Mouse (Mus musculus) hindbrain, embryonic 11.5 days (tissue): ENCODE data around the gene Col2a1. TPM values are rescaled to one million over a fixed set of nuclear protein-coding genes. Genes with fewer than 3 reads are reported as not detected.

Source experiments
- ATAC-seq: fragments of 200-750 bp; cut with Nextera tagmentation; 2 replicates; pipeline ENCODE4 v1.8.0; 2017; ENCODE audit warnings: mild to moderate bottlenecking, moderate TSS enrichment, moderate library complexity; ENCODE audit not compliant: low FRiP score
- DNase-seq: peaks from one replicate; pipeline ENCODE4 v3.0.0-alpha.2; 2015; ENCODE audit warnings: low spot score
- H3K27ac ChIP-seq: fragments of 300-500 bp; sonication (generic); 2 replicates; pipeline ENCODE4 v1.5.1; 2014; ENCODE audit warnings: mild to moderate bottlenecking, low read depth, low read length
- H3K27me3 ChIP-seq: fragments of 300-500 bp; sonication (generic); 2 replicates; pipeline ENCODE4 v1.6.1; 2014; ENCODE audit warnings: mild to moderate bottlenecking, low read length, moderate library complexity, mixed read lengths; ENCODE audit not compliant: control insufficient read depth, insufficient read depth
- H3K36me3 ChIP-seq: fragments of 300-500 bp; sonication (generic); 2 replicates; pipeline ENCODE4 v1.6.1; 2014; ENCODE audit warnings: mild to moderate bottlenecking, low read length, moderate library complexity, mixed read lengths; ENCODE audit not compliant: control insufficient read depth, insufficient read depth
- H3K4me1 ChIP-seq: fragments of 300-500 bp; sonication (generic); replicated peaks from 2 replicates; pipeline ENCODE4 v1.6.1; 2014; ENCODE audit warnings: low read length, mixed read lengths; ENCODE audit not compliant: control insufficient read depth, insufficient read depth
- H3K4me2 ChIP-seq: fragments of 300-500 bp; sonication (generic); replicated peaks from 2 replicates; pipeline ENCODE4 v1.6.1; 2014; ENCODE audit warnings: mild to moderate bottlenecking, low read depth, low read length
- H3K4me3 ChIP-seq: fragments of 300-500 bp; sonication (generic); 2 replicates; pipeline ENCODE4 v1.5.1; 2014; ENCODE audit warnings: low read depth, low read length
- H3K9ac ChIP-seq: fragments of 300-500 bp; sonication (generic); 2 replicates; pipeline ENCODE4 v1.6.1; 2014; ENCODE audit warnings: low read depth, low read length
- H3K9me3 ChIP-seq: fragments of 300-500 bp; sonication (generic); 2 replicates; pipeline ENCODE4 v1.6.1; 2016; ENCODE audit warnings: low read length; ENCODE audit not compliant: control insufficient read depth
- WGBS: fragments of 180-500 bp; shearing (Covaris S2); extraction: QIAGEN DNeasy Blood & Tissue Kit; methylation state at CpG from one replicate; pipeline ENCODE4 v1.1.7; 2014; 5-methylcytosine and 5-hydroxymethylcytosine counted together
- polyA plus RNA-seq: library from polyadenylated mRNA; unstranded; fragments of >200 nt; fragmentation: Nextera tagmentation; extraction: Ambion mirVana; gene quantifications from 2 replicates; pipeline ENCODE4 v1.2.1, GENCODE M21; 2014

The Col2a1 gene
- polyA plus RNA-seq, 1 experiment from 2014 or later: 128 TPM

DNA sequence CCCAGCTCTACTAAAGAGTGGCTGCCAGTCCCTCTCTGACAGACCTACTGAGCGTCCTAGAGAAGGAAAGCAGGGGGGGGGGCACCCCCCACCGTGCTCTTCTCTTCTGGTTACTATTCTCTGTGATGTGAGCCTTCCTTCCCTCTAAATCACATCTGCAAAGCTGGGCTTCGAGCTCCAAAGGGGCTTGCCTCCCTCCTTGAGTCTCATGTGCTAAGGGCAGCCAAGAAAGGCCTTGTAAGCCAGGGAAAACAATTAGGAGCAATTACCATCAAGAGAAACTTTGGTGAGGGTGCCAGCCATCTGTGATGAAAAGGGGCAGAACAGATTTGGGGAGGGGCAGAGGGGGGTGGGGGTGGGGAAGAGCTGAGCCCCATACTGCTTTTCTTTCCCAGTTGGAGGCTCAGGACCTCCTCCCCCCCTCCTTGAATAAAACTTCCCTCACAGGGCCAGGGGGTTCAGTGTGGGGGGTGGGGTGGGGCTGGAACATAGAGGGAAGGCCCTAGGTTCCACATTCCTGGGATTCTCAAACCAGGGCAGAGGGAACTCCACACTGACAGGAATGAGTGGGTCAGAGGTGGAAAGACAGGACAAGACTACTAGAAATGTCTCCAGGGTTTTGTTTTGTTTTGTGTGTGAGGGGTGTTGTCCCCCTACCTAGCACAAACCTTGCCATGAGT lies 30.7 kb upstream of the Col2a1 start:
- Histone ChIP-seq H3K4me1 (no peaks in the 10 kb centered on the region), H3K27me3 (no peaks in the 10 kb centered on the region), H3K4me3 (no peak overlapping the region), H3K9ac (no peak overlapping the region), H3K36me3 (0 out of 2 replicates have a peak, but pooled peaks cover 1% of the 10 kb centered on the region), H3K4me2 (no peak overlapping the region), H3K9me3 (no peaks in the 10 kb centered on the region), H3K27ac (no peak overlapping the region)
- DNase-seq (no peak), ATAC-seq (no peak)
- 9% methylated on average over 3 of the region's 3 CpGs for WGBS

DNA sequence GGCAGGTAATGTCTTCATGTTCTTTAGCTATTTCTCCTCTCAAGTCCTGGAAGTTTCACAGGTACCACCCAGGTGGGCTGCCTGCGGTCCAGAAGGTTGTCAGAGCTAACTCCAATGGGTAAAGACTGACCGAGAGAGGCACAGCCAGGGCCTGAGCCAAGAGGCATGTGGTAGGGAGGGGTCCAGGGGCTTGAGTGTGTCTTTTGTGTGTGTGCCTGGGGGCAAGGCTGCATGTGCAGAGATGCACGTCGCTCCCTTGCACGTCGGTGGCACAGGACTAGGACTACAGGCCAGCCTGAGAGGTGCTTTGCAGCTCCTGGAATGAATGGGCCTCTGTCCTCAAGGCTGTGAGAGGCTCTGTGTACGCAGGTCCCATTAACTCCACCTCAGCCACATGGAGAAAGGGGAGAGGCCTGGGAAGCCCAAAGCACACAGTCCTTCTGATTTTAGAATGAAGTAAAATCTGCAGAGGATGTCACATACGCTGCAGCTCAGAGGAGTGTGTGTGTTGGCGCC lies 28.8 kb upstream of the Col2a1 start:
- H3K4me1 ChIP-seq: no peaks in the 10 kb centered on the region
- no peak for ATAC-seq
- H3K4me3 ChIP-seq: no peak overlapping the region
- H3K27me3 ChIP-seq: no peaks in the 10 kb centered on the region
- no peaks in the 10 kb centered on the region for H3K36me3 ChIP-seq
- no peaks in the 10 kb centered on the region for H3K9me3 ChIP-seq
- 82% methylated on average over 9 of the region's 9 CpGs for WGBS
- no peak overlapping the region for H3K27ac ChIP-seq
- no peak for DNase-seq
- no peak overlapping the region for H3K4me2 ChIP-seq
- no peak overlapping the region for H3K9ac ChIP-seq

- Histone ChIP-seq H3K27me3 (no peaks in the 10 kb centered on the region), H3K9ac (no peak overlapping the region), H3K4me1 (no peaks in the 10 kb centered on the region), H3K4me3 (no peak overlapping the region), H3K36me3 (no peaks in the 10 kb centered on the region), H3K27ac (no peak overlapping the region), H3K4me2 (no peak overlapping the region), H3K9me3 (no peaks in the 10 kb centered on the region)
- DNase-seq: no peak
- ATAC-seq: no peak
- 80% methylated on average over 6 of the region's 6 CpGs for WGBS
Measured at GRCm38 (mm10) chr15:98029798-98030197, 25.3 kb upstream of the Col2a1 start.

DNA sequence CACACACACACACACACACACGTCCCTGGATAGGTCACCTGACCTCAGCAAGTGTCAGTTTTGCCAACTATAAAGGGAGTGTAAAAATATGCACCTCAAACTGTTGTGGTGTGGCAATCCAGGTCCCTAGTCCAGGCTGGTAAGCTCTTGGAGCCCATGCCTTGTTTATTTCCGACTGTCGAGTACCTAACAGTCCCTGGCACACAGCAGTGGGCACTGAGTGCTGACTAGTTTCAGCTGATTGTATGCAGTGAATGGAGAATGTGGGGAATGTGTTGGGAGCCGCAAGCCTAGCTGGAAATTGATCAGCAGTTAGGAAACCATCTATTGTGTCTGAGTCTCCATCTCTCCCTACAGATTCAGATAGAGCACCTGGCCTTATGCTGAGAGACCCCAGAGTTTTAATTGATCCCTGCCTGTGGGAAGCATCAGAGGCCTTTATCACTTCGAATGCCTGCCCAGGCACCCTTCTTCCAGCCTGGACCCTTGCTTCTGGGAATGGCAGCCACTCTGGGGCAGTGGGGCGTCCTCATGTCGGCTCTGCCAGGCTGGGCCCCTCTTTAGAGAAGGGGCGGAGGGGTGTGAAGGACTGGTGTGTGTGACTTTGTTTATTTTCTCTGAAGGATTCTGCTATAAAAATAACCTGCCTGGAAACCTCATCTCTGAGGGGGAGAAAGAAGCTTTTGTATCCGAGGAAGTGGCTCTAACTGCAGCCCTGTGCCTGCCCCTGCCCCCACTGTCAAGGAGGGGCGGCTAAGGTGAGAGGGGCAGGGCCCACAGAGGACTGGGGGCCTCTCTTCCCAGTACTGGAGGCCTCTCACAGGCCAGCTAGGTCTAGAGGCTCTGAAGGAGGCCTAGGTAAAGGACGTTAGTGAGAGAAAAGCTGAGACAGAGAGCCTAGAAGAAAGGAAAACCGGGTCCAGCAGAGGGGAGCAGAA lies 22.7 kb upstream of the Col2a1 start:
- WGBS: 33% methylated on average over 12 of the region's 12 CpGs
- no peak overlapping the region for H3K9ac ChIP-seq
- no peaks in the 10 kb centered on the region for H3K4me1 ChIP-seq
- ATAC-seq (no peak), DNase-seq (no peak)
- H3K4me3 ChIP-seq: no peak overlapping the region
- H3K4me2 ChIP-seq: no peak overlapping the region
- H3K27me3 ChIP-seq: no peaks in the 10 kb centered on the region
- no peak overlapping the region for H3K27ac ChIP-seq
- H3K36me3 ChIP-seq: no peaks in the 10 kb centered on the region
- no peaks in the 10 kb centered on the region for H3K9me3 ChIP-seq

DNA sequence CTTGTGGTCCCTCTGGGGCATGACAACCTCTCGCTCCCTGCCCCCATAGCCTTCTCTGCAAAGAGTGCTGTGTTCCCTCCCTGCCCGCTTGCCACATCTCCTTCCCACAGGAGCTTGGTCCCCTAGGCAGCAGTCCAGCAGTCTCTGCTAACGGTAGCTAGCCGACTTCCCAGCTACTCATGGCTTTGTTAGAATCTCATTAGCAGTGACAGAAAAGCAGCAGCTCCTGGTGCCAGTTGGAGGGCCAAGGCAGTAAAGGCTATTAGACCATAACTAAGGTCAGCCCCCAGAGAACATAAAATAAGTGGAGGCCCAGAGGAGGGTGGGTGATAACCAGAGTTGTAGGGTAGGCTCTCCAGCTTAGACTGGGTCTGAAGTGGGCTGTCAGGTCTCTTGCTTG lies 21.1 kb upstream of the Col2a1 start:
- Histone ChIP-seq H3K27me3 (no peaks in the 10 kb centered on the region), H3K4me1 (no peaks in the 10 kb centered on the region), H3K4me3 (no peak overlapping the region), H3K9ac (no peak overlapping the region), H3K9me3 (no peaks in the 10 kb centered on the region), H3K27ac (no peak overlapping the region), H3K4me2 (no peak overlapping the region), H3K36me3 (no peaks in the 10 kb centered on the region)
- ATAC-seq (no peak), DNase-seq (no peak)
- 46% methylated on average over 4 of the region's 4 CpGs for WGBS

DNA sequence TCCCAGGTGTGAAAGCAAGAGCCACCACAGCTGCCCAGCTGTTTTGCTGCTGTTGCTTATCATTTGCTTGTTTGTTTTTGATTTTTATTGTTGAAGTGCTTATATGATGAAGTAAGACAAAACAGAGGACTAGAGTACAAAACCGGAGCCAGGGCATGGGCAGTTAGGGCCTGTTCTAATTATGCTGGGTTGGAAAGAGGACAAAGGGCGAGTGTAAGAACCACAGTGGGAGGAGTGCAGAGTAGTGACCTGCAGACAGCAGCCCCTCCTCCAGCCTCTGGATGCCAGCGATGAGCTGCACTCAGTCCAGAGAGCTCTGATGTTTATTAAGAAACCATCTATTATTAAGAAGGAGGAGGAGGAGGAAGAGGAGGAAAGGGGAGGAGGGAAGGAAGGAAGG lies 18.6 kb upstream of the Col2a1 start:
- Histone ChIP-seq H3K9me3 (no peaks in the 10 kb centered on the region), H3K9ac (no peak overlapping the region), H3K27ac (no peak overlapping the region), H3K4me3 (no peak overlapping the region), H3K27me3 (no peaks in the 10 kb centered on the region), H3K4me1 (no peaks in the 10 kb centered on the region), H3K4me2 (no peak overlapping the region), H3K36me3 (no peaks in the 10 kb centered on the region)
- 19% methylated on average over 3 of the region's 3 CpGs for WGBS
- ATAC-seq: no peak
- no peak for DNase-seq

GRCm38 (mm10) chr15:98021886-98022285 lies 17.4 kb upstream of the Col2a1 start:
- WGBS: 71% methylated on average over 2 of the region's 2 CpGs
- H3K4me3 ChIP-seq: no peak overlapping the region

GRCm38 (mm10) chr15:98019047-98019446 lies 14.6 kb upstream of the Col2a1 start:
- Histone ChIP-seq H3K27ac (no peak overlapping the region), H3K4me2 (no peak overlapping the region), H3K9ac (no peak overlapping the region), H3K9me3 (no peaks in the 10 kb centered on the region), H3K36me3 (no peaks in the 10 kb centered on the region), H3K27me3 (no peaks in the 10 kb centered on the region), H3K4me1 (no peaks in the 10 kb centered on the region), H3K4me3 (no peak overlapping the region)
- WGBS: 65% methylated on average over 3 of the region's 3 CpGs
- ATAC-seq (no peak), DNase-seq (no peak)

More at GRCm38 (mm10) chr15:98021886-98022285, 17.4 kb upstream of the Col2a1 start:
- Histone ChIP-seq H3K36me3 (no peaks in the 10 kb centered on the region), H3K27me3 (no peaks in the 10 kb centered on the region), H3K4me1 (no peaks in the 10 kb centered on the region), H3K9me3 (no peaks in the 10 kb centered on the region), H3K27ac (no peak overlapping the region), H3K4me2 (no peak overlapping the region), H3K9ac (no peak overlapping the region)
- ATAC-seq (no peak), DNase-seq (no peak)
